Mouse (Mus musculus) midbrain, embryonic 12.5 days (tissue): ENCODE measurements around the gene Adcy10. TPM values are rescaled to one million over a fixed set of nuclear protein-coding genes. Genes with fewer than 3 reads are reported as not detected.

ENCODE experiments used
- ATAC-seq: fragments of 200-750 bp; cut with Nextera tagmentation; 2 replicates; pipeline ENCODE4 v1.8.0; 2017; ENCODE audit warnings: low read depth, moderate TSS enrichment, moderate library complexity; ENCODE audit not compliant: low FRiP score
- H3K27ac ChIP-seq: fragments of 300-500 bp; sonication (generic); replicated peaks from 2 replicates; pipeline ENCODE4 v1.5.1; 2016; ENCODE audit warnings: mild to moderate bottlenecking
- H3K27me3 ChIP-seq: fragments of 300-500 bp; sonication (generic); 2 replicates; pipeline ENCODE4 v1.6.1; 2016; ENCODE audit warnings: mild to moderate bottlenecking
- H3K36me3 ChIP-seq: fragments of 300-500 bp; sonication (generic); 2 replicates; pipeline ENCODE4 v1.6.1; 2016
- H3K4me1 ChIP-seq: fragments of 300-500 bp; sonication (generic); 2 replicates; pipeline ENCODE4 v1.6.1; 2016
- H3K4me2 ChIP-seq: fragments of 300-500 bp; sonication (generic); replicated peaks from 2 replicates; pipeline ENCODE4 v1.6.1; 2016; ENCODE audit warnings: mild to moderate bottlenecking, moderate library complexity
- H3K4me3 ChIP-seq: fragments of 300-500 bp; sonication (generic); 2 replicates; pipeline ENCODE4 v1.5.1; 2016; ENCODE audit warnings: mild to moderate bottlenecking
- H3K9ac ChIP-seq: fragments of 300-500 bp; sonication (generic); replicated peaks from 2 replicates; pipeline ENCODE4 v1.6.1; 2016; ENCODE audit warnings: mild to moderate bottlenecking, moderate library complexity
- H3K9me3 ChIP-seq: fragments of 300-500 bp; sonication (generic); 2 replicates; pipeline ENCODE4 v1.6.1; 2016; ENCODE audit warnings: mild to moderate bottlenecking
- WGBS: fragments of 180-500 bp; shearing (Covaris S2); methylation state at CpG from one replicate; pipeline ENCODE4 v1.1.7; 2016; 5-methylcytosine and 5-hydroxymethylcytosine counted together
- polyA plus RNA-seq: library from polyadenylated mRNA; unstranded; fragments of >200 nt; fragmentation: Nextera tagmentation; extraction: Ambion mirVana; gene quantifications from 2 replicates; pipeline ENCODE4 v1.2.1, GENCODE M21; 2016

Gene Adcy10
- polyA plus RNA-seq, 1 experiment from 2014 or later = 0.33 TPM

DNA sequence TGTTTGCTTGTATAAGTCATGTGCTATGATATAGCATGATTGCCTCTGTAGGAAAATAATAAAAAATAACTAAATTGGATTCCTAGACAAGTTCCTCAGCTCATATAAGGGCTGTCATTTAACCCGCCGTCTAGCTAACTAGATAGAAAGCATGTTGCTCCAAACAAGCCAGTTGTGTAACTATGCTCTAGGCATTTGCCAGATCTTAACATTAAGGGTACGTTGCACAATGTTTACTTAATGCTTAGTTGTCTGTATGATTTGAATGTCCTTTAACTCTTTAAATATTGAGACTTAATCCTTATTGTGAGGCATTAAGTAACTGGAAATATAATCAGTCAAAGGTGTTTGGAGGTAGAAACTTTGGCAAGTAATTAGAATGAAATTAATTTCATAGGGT, 20.4 kb upstream of the Adcy10 start:
- Histone ChIP-seq H3K36me3 (no peaks in the 10 kb centered on the region), H3K4me2 (no peak overlapping the region)
- ATAC-seq = no peak

DNA sequence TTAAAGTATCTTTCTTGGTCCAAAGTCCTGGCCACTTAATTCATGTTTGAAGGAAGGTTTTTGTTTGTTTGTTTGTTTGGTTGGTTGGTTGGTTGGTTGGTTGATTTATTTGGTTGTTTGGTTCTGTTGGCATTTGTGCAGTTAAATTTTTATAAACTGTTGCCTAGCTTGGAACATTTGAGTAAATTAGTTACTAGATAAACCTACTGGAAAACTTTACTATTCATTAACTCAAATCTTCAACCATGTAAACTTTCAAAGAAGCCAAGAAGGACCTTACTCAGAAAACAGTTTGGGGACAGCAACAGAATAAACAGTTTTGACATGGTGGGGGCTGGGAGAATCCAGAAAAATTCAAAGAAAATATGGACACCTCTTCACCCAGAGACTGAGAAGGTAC, 16.0 kb upstream of the Adcy10 start:
- no peak overlapping the region for H3K4me3 ChIP-seq
- H3K27ac ChIP-seq = no peak overlapping the region
- H3K9me3 ChIP-seq = no peaks in the 10 kb centered on the region
- no peaks in the 10 kb centered on the region for H3K27me3 ChIP-seq
- ATAC-seq = no peak
- H3K4me1 ChIP-seq = no peaks in the 10 kb centered on the region
- no peaks in the 10 kb centered on the region for H3K36me3 ChIP-seq
- no peak overlapping the region for H3K9ac ChIP-seq
- no peak overlapping the region for H3K4me2 ChIP-seq

More for the DNA sequence above, 20.4 kb upstream of the Adcy10 start:
- H3K4me1 ChIP-seq = peaks cover 5% of the 10 kb centered on the region
- H3K27me3 ChIP-seq = no peaks in the 10 kb centered on the region
- H3K27ac ChIP-seq = no peak overlapping the region
- no peak overlapping the region for H3K9ac ChIP-seq
- no peaks in the 10 kb centered on the region for H3K9me3 ChIP-seq
- no peak overlapping the region for H3K4me3 ChIP-seq
- 89% methylated on average over 3 of the region's 3 CpGs for WGBS

DNA sequence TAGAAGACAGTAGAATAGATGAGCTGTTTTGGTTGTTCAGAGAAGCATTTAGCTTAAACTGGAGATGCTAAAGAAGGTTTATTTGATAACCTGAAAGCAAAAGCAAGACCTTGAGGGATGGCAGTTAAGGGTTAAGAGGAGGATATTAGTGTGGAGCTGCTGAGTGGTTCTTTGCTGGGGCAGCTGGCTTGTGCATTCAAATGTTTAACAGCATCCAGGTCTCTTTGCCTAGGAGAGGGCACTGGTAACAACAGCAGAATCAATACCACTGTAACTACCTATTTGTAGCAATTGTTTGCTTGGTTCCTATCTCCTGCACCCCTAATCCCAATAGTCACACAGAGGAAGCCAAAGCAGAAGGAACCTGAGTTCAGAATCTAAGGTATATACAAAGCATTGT, 15.3 kb upstream of the Adcy10 start:
- Histone ChIP-seq H3K9ac (no peak overlapping the region), H3K4me2 (no peak overlapping the region), H3K4me3 (no peak overlapping the region), H3K9me3 (no peaks in the 10 kb centered on the region), H3K27ac (no peak overlapping the region), H3K4me1 (no peaks in the 10 kb centered on the region), H3K27me3 (no peaks in the 10 kb centered on the region), H3K36me3 (no peaks in the 10 kb centered on the region)
- no peak for ATAC-seq

DNA sequence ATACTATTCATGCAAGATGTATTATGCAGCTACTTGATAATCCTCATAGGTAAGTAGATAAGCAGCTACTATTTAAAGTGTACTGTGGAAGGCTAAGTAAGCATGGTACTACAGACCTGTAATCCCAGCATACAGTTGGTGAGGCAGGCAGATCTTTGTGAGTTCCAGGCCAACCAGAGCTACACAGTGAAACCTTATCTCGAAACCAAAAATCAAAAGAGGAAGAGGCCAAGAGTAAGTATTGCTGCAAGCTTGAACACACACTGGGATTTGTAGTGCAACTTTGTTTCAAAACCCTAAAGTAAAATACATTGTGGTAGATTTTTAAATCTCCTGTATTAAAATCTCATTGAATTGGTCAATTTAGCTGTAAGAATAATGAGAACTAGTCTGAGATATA, 13.5 kb upstream of the Adcy10 start:
- ATAC-seq = no peak
- no peaks in the 10 kb centered on the region for H3K9me3 ChIP-seq
- no peak overlapping the region for H3K4me3 ChIP-seq
- H3K4me1 ChIP-seq = no peaks in the 10 kb centered on the region
- no peak overlapping the region for H3K9ac ChIP-seq
- no peaks in the 10 kb centered on the region for H3K27me3 ChIP-seq
- WGBS = 97% methylated on average over 1 of the region's 1 CpGs
- no peaks in the 10 kb centered on the region for H3K36me3 ChIP-seq
- H3K4me2 ChIP-seq = no peak overlapping the region
- no peak overlapping the region for H3K27ac ChIP-seq

DNA sequence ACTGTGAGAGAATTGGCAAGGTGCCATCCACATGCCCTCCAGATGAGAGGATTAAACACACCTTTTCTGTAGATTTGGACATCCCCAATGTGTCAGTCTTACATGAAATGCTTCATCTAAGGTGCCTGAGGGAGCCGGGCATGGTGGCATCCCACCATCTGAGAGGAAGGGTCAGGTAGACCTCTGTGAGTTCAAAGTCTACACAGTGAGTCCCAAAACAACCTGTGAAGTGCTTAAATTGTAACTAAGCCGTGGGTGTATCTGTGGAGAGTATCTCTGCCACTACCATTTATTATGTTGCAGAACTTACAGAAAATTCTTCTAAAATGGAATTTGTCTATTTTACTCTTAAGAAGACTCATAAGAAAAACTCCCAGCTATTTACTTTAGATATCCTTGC, 1.1 kb downstream of the Adcy10 start:
- Histone ChIP-seq H3K4me2 (no peak overlapping the region), H3K4me1 (no peaks in the 10 kb centered on the region), H3K36me3 (peaks cover 10% of the 10 kb centered on the region; the same call in 1 of the 2 replicates), H3K9me3 (no peaks in the 10 kb centered on the region), H3K27me3 (no peaks in the 10 kb centered on the region), H3K27ac (no peak overlapping the region), H3K4me3 (no peak overlapping the region), H3K9ac (no peak overlapping the region)
- no peak for ATAC-seq
- 90% methylated on average over 2 of the region's 2 CpGs for WGBS

DNA sequence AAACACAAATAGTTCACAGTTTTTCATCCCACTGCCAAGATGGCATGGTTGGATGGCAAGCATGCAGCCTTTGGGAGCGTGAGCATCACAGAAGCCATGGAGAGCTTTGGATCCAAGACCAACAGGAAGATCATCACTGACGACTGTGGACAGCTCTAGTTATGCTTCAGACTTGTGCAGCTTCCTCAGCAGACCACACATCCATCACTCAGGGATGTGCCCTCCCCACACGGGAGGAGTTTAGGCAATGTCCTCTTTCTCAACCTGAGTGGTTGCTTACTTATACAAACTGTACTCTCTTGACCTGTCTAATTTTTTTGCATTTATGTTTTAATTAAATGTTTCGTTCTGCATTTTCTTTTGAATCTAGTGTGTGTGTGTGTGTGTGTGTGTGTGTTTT, 4.2 kb downstream of the Adcy10 start:
- Histone ChIP-seq H3K4me3 (no peak overlapping the region), H3K27me3 (no peaks in the 10 kb centered on the region), H3K27ac (no peak overlapping the region), H3K9me3 (no peaks in the 10 kb centered on the region), H3K9ac (no peak overlapping the region), H3K4me2 (no peak overlapping the region), H3K4me1 (no peaks in the 10 kb centered on the region), H3K36me3 (no peaks in the 10 kb centered on the region)
- ATAC-seq = no peak
- 88% methylated on average over 4 of the region's 4 CpGs for WGBS

DNA sequence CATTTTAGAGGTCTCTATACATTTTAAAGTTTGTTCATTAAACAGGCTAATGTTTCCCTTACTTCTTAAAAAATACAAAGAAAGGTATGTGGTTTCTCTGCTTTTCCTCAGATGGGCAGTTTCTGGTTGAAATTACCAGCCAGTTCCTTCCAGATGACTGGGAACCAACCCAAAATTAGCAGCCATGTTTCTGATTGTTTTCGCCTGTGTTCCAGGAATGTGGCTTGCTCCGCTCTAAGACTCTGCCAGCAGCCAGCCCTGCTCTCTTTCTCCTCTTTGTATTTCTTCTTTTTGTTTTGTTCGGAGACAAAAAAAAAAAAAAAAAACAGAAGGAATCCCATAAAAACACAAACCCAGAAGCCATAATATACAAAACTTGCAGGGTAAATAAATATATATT, 13.9 kb downstream of the Adcy10 start:
- no peak overlapping the region for H3K9ac ChIP-seq
- no peaks in the 10 kb centered on the region for H3K9me3 ChIP-seq
- ATAC-seq = no peak
- 58% methylated on average over 3 of the region's 3 CpGs for WGBS
- H3K36me3 ChIP-seq = no peaks in the 10 kb centered on the region
- no peak overlapping the region for H3K27ac ChIP-seq
- H3K4me3 ChIP-seq = no peak overlapping the region
- no peak overlapping the region for H3K4me2 ChIP-seq
- H3K4me1 ChIP-seq = no peaks in the 10 kb centered on the region
- no peaks in the 10 kb centered on the region for H3K27me3 ChIP-seq

DNA sequence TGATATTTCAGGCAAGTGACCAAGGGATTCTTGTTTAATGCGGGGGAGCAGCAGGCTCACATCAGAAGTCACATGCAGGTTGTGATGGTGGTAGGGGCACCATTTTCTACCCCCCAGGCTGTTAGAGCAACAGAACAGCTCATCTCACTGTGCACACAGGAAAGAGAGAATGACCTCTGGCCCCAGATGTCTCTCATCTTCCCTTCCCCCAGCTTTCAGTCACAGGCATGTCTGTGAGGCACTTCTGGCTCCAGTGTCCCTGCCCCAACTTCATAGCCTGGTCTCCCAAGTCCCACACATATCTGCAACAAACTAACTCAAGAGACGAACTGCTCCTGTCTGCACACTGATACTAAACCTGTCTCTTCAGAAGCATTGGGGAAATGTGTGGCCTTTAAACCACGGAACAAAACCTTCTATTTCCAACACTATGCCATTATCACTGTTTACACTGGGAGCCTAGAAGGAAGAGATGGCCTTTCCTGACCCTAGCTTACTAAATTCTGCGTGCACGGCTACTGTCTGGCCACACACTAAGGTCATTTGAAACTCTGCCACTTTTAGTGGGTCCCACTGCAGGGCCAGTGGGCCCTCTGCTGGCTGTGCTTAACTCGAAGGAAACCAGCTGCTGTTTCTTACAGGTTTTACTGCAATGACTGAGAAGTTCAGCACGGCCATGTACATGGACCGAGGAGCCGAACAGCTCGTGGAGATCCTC, 18.5 kb downstream of the Adcy10 start:
- H3K9ac ChIP-seq = no peak overlapping the region
- H3K4me2 ChIP-seq = no peak overlapping the region
- no peaks in the 10 kb centered on the region for H3K4me1 ChIP-seq
- no peak overlapping the region for H3K27ac ChIP-seq
- no peak overlapping the region for H3K4me3 ChIP-seq
- 72% methylated on average over 10 of the region's 10 CpGs for WGBS
- no peaks in the 10 kb centered on the region for H3K36me3 ChIP-seq
- no peak for ATAC-seq
- no peaks in the 10 kb centered on the region for H3K9me3 ChIP-seq
- H3K27me3 ChIP-seq = no peaks in the 10 kb centered on the region

DNA sequence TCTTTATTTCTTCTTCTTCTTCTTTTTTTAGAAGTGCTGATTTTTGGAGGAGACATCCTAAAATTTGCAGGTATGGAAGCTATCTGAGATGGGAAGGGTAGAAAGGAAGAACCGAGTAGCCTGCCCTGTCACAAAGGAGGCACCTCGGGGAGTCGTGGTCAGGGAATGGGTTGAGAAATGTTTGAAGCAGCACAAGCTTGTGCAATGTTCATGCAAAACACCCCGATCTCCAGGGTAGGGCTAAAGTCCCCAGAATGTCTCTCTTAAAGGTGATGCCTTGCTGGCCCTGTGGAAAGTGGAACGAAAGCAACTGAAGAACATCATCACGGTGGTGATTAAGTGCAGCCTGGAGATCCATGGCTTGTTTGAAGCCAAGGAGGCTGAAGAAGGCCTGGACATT, 21.3 kb downstream of the Adcy10 start:
- Histone ChIP-seq H3K9me3 (no peaks in the 10 kb centered on the region), H3K9ac (no peak overlapping the region), H3K4me2 (no peak overlapping the region), H3K27ac (no peak overlapping the region), H3K4me3 (no peak overlapping the region), H3K4me1 (no peaks in the 10 kb centered on the region), H3K36me3 (no peaks in the 10 kb centered on the region), H3K27me3 (no peaks in the 10 kb centered on the region)
- 85% methylated on average over 6 of the region's 6 CpGs for WGBS
- no peak for ATAC-seq

DNA sequence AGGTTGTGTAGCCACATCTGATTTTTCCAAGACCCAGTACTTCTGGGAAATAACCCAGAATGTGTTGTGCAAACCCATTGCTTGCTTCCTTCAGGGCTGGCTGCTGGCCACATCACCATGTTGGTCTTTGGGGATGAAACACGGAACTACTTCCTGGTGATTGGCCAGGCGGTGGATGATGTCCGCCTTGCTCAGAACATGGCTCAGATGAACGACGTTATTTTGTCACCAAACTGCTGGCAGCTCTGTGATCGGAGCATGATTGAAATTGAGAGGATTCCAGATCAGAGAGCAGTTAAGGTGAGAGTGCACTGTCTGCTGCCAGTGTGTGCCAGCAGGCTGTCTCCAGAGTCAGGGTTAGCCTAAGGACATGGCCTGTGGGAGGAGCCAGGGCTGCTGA, 25.2 kb downstream of the Adcy10 start:
- no peaks in the 10 kb centered on the region for H3K36me3 ChIP-seq
- H3K4me2 ChIP-seq = no peak overlapping the region
- no peak overlapping the region for H3K27ac ChIP-seq
- H3K4me1 ChIP-seq = no peaks in the 10 kb centered on the region
- H3K9ac ChIP-seq = no peak overlapping the region
- no peaks in the 10 kb centered on the region for H3K9me3 ChIP-seq
- no peak overlapping the region for H3K4me3 ChIP-seq
- ATAC-seq = no peak
- 88% methylated on average over 6 of the region's 6 CpGs for WGBS
- H3K27me3 ChIP-seq = no peaks in the 10 kb centered on the region

DNA sequence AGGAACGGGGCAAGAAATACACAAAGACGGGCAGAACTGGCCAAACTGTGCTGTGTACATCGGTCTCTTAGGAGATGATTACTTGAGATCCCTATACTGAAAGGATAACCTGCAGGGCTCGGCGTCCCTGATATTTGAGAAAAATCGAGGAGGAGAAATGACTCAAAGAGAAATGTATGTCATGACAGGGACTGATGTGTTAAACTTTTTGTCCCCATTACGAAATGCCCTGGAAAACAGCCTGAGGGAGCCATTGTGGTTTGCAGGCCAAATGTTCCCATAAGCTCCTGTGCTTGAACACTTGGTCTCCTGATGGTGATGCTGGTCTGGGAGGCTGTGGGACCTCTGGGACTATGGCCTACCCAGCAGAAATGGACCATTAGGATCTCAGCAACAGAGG, 35.7 kb downstream of the Adcy10 start:
- H3K4me1 ChIP-seq = no peaks in the 10 kb centered on the region
- no peaks in the 10 kb centered on the region for H3K36me3 ChIP-seq
- H3K9me3 ChIP-seq = no peaks in the 10 kb centered on the region
- WGBS = 89% methylated on average over 7 of the region's 7 CpGs
- H3K27me3 ChIP-seq = no peaks in the 10 kb centered on the region
- no peak overlapping the region for H3K27ac ChIP-seq
- H3K9ac ChIP-seq = no peak overlapping the region
- no peak for ATAC-seq
- H3K4me2 ChIP-seq = no peak overlapping the region
- no peak overlapping the region for H3K4me3 ChIP-seq

DNA sequence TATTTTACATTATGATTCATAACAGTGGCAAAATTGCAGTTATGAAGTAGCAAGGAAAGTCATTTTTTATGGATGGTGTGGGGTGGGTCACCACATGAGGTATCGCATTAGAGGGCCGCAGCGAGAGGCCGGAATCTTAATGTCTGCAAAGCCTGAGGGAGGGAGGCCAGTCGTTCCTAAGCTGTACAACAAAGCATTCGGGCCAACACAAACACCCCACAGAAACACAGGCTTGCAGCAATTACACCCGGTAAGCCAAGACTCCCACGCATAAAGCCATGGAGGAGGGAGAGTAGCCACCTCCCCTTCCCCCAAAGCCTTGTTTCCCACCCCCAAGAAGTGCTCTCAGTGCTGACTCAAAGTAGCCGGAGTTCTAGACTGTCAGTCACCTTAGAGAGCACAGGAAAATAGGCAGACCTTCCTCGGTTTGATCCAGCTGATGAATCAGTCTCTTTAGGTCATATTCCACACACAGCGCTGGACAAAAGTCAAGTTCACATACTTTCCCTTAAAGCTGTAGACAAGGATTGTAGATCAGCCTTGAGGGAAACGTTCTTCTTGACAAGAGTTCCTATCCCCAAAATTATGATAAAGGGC, 51.2 kb downstream of the Adcy10 start:
- Histone ChIP-seq H3K27ac (no peak overlapping the region), H3K9ac (no peak overlapping the region), H3K4me3 (no peak overlapping the region), H3K36me3 (no peaks in the 10 kb centered on the region), H3K4me1 (no peaks in the 10 kb centered on the region), H3K9me3 (no peaks in the 10 kb centered on the region), H3K4me2 (no peak overlapping the region), H3K27me3 (no peaks in the 10 kb centered on the region)
- ATAC-seq = no peak
- 76% methylated on average over 12 of the region's 12 CpGs for WGBS

DNA sequence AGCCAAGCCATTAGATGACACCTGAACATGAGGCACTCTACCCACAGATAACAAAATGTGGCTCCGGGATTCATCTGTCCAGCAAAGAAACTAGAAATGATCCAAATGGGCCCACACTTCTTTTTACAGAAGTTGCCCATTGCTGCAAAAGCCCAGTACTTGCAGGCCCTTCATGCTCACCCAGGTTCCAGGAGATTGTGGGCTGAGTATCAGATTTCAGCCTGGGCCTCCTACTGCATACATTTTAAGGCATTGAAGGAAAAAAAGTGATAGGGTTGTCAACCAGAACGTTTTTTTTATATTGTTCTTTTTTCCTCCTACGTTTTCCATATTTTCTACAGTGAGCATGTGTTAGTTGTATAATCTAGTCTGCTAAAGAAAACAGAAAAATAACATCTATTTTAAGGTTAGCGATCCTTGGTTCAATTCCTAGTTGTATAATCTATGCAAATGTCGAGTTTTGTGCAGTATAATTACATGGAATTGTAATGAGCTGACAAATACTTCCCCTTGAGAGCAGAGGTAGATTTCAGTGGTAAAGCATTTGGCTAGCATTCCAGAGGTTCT, 52.3 kb downstream of the Adcy10 start:
- no peak overlapping the region for H3K4me3 ChIP-seq
- WGBS = 73% methylated on average over 5 of the region's 5 CpGs
- no peaks in the 10 kb centered on the region for H3K36me3 ChIP-seq

More for the DNA sequence above, 52.3 kb downstream of the Adcy10 start:
- Histone ChIP-seq H3K4me2 (no peak overlapping the region), H3K27me3 (no peaks in the 10 kb centered on the region), H3K9ac (no peak overlapping the region), H3K9me3 (no peaks in the 10 kb centered on the region), H3K27ac (no peak overlapping the region), H3K4me1 (no peaks in the 10 kb centered on the region)
- no peak for ATAC-seq
